Mouse (Mus musculus): ENCODE results near the gene Fpr2. TPM values are rescaled to one million over a fixed set of nuclear protein-coding genes. Genes with fewer than 3 reads are reported as not detected.
A peak's percentile ranks its signal among the peaks of the same experiment; 100 is the strongest.
"Not testable (repeated sequence)": the region's sequence is repeated elsewhere in the genome, so short reads cannot be mapped to it uniquely, and the experiment has no call there.

Fpr2 gene
- total RNA-seq (2022) = under 1 TPM in 1 of 4 experiments, not detected in 3; 0.56 TPM

GRCm38 (mm10) chr17:17887774-17888248 is at the start of gene Fpr2, which contains the start of gene Fpr3:
TSS of gene Fpr2 (plus strand) at chr17:17887824.
TSS of gene Fpr3 (plus strand) at chr17:17887852.
- DNase-seq = no peak

- DNase-seq = peak; percentile 98
Measured at GRCm38 (mm10) chr17:17837919-17838701, 49.5 kb upstream of the Fpr2 start.

DNA sequence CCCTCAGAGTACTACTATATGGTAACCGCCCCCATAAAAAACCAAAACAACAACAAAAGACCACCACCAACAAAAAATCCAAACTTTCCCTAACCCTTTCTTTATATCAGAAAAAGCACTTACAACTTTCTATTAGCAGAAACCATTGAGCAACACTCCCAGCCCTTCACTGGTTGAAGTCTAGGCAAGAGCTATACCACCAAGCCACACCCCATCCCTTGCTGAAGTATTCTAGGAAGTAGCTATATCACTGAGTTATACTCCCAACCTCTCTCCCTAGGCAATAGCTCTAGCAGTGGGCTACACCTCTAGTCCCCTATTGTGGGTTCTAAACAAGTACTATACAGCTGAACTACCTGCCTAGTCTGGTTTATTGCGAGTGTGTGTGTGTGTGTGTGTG is 48.3 kb upstream of the Fpr2 start:
- DNase-seq = no peak

GRCm38 (mm10) chr17:17840796-17841195 is 46.8 kb upstream of the Fpr2 start:
- DNase-seq = no peak

DNA sequence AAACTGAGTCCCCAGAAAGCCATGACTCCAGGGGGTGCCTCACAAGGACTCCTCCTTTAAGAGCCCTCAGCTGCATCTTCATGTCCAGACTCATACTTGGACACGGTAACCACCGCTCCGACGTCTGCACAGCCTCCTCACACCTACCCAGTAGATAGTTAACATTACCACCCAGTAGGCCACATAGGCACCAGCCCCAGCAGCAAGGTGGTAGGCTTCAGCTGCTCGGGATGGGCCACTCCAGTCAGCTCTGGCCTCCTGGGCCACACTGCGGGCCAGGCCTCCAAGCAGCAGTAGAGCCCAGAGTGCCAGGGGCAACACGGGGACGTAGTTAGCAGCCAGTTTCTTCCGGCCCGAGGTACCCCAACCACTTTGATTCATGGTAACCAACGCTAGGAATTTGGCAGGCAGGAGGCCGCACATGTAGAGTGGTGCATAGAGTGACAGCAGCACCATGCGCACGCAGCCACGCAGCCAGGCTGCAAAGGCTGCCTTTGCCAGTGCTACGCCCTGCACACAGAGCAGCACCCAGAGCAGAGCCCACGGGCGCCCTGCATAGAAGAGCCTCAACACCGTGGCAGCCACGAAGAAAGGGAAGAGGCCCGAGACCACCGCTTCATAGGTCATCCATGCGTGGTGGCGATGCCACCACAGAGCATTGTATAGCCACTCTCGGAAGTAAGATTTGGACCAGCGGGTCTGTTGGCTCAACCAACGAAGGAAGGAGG is 43.9 kb upstream of the Fpr2 start:
- DNase-seq = no peak

- not testable (repeated sequence) for DNase-seq
Measured at GRCm38 (mm10) chr17:17844606-17845005, 43.0 kb upstream of the Fpr2 start.

GRCm38 (mm10) chr17:17845187-17846027 is 42.2 kb upstream of the Fpr2 start:
- DNase-seq = no peak

- no peak for DNase-seq
Measured at GRCm38 (mm10) chr17:17848988-17849387, 38.6 kb upstream of the Fpr2 start.

- DNase-seq = no peak
Measured at GRCm38 (mm10) chr17:17849906-17850712, 37.5 kb upstream of the Fpr2 start.

- DNase-seq = no peak
Measured at GRCm38 (mm10) chr17:17855064-17855838, 32.4 kb upstream of the Fpr2 start, which contains the start of gene Has1. TSS of gene Has1 (minus strand) at chr17:17855205.

DNA sequence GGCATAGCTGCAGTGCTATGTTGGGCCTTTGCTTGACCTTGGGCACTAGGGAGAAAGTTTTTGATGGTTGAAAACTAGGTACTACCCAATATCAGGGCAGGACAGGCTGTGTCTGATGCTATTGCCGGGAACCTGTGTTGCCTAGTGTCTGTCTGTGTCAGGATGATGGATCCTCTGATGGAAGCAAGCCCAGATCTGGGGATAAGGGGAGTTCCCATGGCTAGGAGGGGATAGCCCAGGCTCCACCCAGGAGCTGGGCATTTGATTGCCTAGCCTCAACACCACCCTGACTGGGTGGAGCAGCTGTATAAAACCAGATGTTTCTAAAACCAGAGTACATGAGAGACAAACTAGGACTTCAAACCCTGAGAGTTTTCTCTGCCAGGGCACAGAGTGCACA is 31.0 kb upstream of the Fpr2 start:
- DNase-seq = no peak

GRCm38 (mm10) chr17:17857446-17857845 is 30.2 kb upstream of the Fpr2 start:
- DNase-seq = no peak

DNA sequence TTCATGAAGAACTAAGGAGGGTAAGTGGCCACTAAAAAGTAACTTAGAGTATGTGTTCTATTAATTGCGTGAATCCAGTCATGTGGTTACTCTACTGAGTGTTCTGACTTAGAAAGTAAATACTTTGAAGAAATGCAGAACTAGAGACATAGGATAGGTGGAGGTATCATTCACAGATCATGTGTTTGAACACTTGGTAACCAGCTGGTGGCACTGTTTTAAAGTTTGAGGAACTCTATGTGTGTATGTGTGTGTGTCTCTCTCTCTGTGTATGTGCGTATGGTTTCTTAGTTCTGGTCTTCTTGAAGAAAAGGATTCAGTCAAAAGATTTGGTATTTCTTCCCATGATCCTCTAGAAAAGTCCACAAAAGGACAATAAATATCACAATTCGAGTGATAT is 27.5 kb upstream of the Fpr2 start:
- DNase-seq = no peak

DNA sequence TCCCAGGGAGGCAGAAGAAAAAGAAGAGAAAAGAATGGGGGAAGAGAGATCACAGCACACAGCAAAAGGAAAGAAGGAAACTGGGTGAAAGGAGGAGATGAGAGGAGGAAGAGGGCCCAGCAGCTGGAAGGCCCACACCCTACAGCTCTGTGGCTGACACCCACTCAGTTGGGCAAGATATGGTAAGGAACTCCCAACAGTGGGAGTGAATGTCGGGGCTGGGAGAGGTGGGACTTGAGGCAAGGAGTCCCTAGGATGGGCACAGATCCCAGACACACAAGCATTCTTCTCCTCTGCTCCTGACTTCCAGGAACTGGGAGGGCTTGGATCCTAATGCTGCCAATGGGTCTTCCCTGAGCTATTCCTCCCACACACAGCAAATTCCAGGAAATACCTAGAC is 25.3 kb upstream of the Fpr2 start:
- no peak for DNase-seq

- no peak for DNase-seq
Measured at GRCm38 (mm10) chr17:17865168-17865567, 22.5 kb upstream of the Fpr2 start.

- no peak for DNase-seq
Measured at GRCm38 (mm10) chr17:17866801-17867469, 20.7 kb upstream of the Fpr2 start.

GRCm38 (mm10) chr17:17870892-17871550 is 16.6 kb upstream of the Fpr2 start:
- DNase-seq = no peak

DNA sequence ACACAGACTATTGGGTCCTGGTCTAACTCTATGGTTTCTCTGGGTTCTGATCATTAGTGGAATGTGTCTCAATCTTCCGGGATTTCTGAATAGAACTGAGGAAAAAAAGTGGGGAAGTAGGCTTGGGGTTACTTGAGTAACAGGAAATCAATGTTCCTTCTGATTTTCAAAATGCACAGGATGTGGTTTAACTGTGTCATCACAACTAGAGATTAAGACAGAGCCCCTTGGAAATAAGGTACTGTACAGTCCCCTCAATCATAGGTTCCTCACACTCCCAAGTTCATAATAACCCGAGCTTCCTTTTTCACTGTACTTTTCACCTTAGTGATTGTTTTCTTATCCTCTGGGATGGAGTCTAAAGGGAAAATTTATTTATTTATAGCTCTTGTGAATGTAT is 15.9 kb upstream of the Fpr2 start:
- no peak for DNase-seq

GRCm38 (mm10) chr17:17879347-17879746 is 8.3 kb upstream of the Fpr2 start:
- DNase-seq = no peak

DNA sequence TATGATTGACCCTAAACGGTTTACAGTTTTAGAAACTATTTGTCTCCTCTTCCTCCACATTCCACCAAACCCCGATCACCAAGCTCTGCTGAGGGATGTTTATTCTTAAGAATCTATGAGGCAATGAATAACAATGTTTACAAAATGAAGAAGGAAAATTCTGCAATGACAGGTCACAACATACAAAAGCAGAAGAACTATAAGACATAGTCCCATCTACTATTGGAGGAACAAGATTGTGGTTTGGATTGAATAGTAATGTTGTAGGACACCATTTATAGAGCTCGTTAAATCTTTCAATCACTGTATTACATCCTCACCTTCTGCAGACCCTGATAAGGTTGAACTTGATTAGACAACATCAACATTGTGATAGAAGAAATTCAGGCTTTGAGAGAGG is 5.0 kb upstream of the Fpr2 start:
- no peak for DNase-seq
